Mouse (Mus musculus): ENCODE measurements at regions not wholly inside any gene's neighbourhood (a gene's known extent, or its start where the extent isn't known, plus 50 kb on each side); places are given as distances from the start of the nearest gene placed in this dataset.

DNA sequence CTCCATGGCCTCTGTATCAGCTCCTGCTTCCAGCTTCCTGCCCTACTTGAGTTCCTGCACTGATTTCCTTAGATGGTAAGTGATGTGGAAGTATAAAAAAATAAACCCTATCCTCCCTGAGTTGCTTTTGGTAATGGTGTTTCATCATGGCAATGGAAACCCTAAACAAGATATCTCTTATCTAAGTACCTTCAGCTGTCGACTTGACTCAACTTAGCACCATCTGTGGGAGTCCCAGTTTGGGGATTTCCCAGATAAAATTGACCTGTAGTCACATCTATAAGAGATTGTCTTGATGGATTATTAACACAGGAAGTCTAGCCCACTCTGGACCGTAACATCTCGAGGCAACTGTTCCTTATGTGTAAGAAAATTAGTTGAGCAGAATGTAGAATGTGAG is 570.2 kb upstream of the Gm10306 start:
- H3K9ac ChIP-seq (replicated peaks; ENCODE audit: low read depth) = no peak overlapping the region
- H3K4me1 ChIP-seq (ENCODE audit: insufficient read depth, low read depth, low read length) = no peaks in the 10 kb centered on the region
- 42% methylated on average over 3 of the region's 3 CpGs for WGBS
- H3K4me2 ChIP-seq (replicated peaks; ENCODE audit: low read depth, low read length) = no peak overlapping the region
- H3K36me3 ChIP-seq (ENCODE audit: insufficient read depth, low read length) = no peaks in the 10 kb centered on the region
- no peak overlapping the region for H3K4me3 ChIP-seq (ENCODE audit: low read depth, low read length)
- TF ChIP-seq CTCF (IDR thresholded peaks at IDR 0.05) = no peak
- no peak for TF ChIP-seq EP300 (IDR thresholded peaks at IDR 0.05)
- no peaks in the 10 kb centered on the region for H3K27me3 ChIP-seq (replicated peaks; ENCODE audit: insufficient read depth, low read length)
- H3K9me3 ChIP-seq (ENCODE audit: low read length) = no peaks in the 10 kb centered on the region
- H3K27ac ChIP-seq (ENCODE audit: low read length) = no peak overlapping the region
- ATAC-seq (no peak), DNase-seq (ENCODE audit: low spot score) (no peak)

DNA sequence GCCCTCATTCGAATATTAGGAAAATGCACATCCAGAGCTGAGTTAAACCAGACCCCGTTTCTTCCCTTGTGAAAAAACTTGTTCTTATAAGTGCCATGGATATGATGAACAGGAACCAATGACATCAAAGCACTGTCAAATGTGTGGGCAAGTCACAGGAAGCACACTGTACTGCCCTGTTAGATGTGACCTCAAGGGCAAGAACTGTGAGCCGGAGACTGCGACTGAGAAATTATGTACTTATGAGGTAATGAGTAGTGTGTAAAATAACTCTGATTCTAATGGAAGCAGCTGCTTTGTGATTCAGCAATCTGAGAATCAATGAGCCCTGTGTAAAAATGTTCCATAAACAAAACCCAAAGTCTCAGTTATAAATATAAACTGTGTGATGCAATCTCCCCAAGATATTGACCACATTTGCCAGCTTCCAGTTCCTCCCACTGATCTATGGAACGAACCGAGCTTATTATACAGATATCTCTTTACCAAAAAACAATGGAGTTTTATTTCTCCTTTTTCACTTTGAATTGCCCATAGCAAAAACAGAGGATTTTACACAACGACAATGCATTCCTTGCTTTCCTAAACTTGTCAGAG is 566.0 kb upstream of the Gm10306 start:
- no peak for TF ChIP-seq CTCF (IDR thresholded peaks at IDR 0.05)
- no peak for TF ChIP-seq EP300 (IDR thresholded peaks at IDR 0.05)

DNA sequence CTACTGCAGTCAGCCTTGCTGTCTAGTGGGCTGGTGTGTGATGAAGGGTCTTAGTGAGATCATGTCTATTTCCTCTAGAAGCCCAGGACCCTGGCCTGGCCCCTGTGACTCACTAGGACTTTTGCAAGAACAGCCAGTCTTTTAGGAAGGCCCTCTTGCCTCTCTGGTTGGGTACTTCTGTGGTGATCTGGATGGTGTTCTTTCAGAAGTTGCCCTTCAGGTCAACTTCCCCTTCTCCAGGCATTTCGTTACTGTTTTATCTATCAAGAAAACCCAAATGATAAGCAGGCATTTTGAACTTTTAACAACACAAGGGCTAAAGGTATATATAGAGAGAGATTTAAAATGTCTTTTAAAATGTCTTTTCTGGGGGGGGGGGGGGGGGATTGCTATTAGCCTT is 550.5 kb upstream of the Gm10306 start:
- no peaks in the 10 kb centered on the region for H3K9me3 ChIP-seq (ENCODE audit: low read length)
- DNase-seq (ENCODE audit: low spot score) = no peak
- H3K4me2 ChIP-seq (replicated peaks; ENCODE audit: low read depth, low read length) = no peak overlapping the region
- 65% methylated on average over 1 of the region's 1 CpGs for WGBS
- H3K27ac ChIP-seq (ENCODE audit: low read length) = no peak overlapping the region
- no peaks in the 10 kb centered on the region for H3K36me3 ChIP-seq (ENCODE audit: insufficient read depth, low read length)
- H3K27me3 ChIP-seq (replicated peaks; ENCODE audit: insufficient read depth, low read length) = no peaks in the 10 kb centered on the region
- H3K9ac ChIP-seq (replicated peaks; ENCODE audit: low read depth) = no peak overlapping the region
- H3K4me3 ChIP-seq (ENCODE audit: low read depth, low read length) = no peak overlapping the region
- no peak for TF ChIP-seq EP300 (IDR thresholded peaks at IDR 0.05)
- TF ChIP-seq CTCF (IDR thresholded peaks at IDR 0.05) = no peak
- no peak for ATAC-seq
- no peaks in the 10 kb centered on the region for H3K4me1 ChIP-seq (ENCODE audit: insufficient read depth, low read depth, low read length)

More for the DNA sequence above, 566.0 kb upstream of the Gm10306 start:
- DNase-seq (ENCODE audit: low spot score) = peak; percentile 27
- Histone ChIP-seq H3K4me3 (ENCODE audit: low read depth, low read length) (no peak overlapping the region), H3K27me3 (replicated peaks; ENCODE audit: insufficient read depth, low read length) (no peaks in the 10 kb centered on the region), H3K9me3 (ENCODE audit: low read length) (no peaks in the 10 kb centered on the region), H3K4me2 (replicated peaks; ENCODE audit: low read depth, low read length) (no peak overlapping the region), H3K9ac (replicated peaks; ENCODE audit: low read depth) (no peak overlapping the region), H3K4me1 (ENCODE audit: insufficient read depth, low read depth, low read length) (no peaks in the 10 kb centered on the region), H3K36me3 (ENCODE audit: insufficient read depth, low read length) (no peaks in the 10 kb centered on the region), H3K27ac (ENCODE audit: low read length) (no peak overlapping the region)
- WGBS = 50% methylated on average over 7 of the region's 7 CpGs
- peak; percentile 56 for ATAC-seq

- WGBS = 42% methylated on average over 8 of the region's 8 CpGs
- ATAC-seq (no peak), DNase-seq (ENCODE audit: low spot score) (peak; percentile 58)
- H3K9me3 ChIP-seq (ENCODE audit: low read length) = no peaks in the 10 kb centered on the region
- no peak overlapping the region for H3K4me3 ChIP-seq (ENCODE audit: low read depth, low read length)
- no peaks in the 10 kb centered on the region for H3K36me3 ChIP-seq (ENCODE audit: insufficient read depth, low read length)
- H3K27me3 ChIP-seq (replicated peaks; ENCODE audit: insufficient read depth, low read length) = no peaks in the 10 kb centered on the region
- no peak overlapping the region for H3K4me2 ChIP-seq (replicated peaks; ENCODE audit: low read depth, low read length)
- TF ChIP-seq CTCF (IDR thresholded peaks at IDR 0.05) (peak; percentile 63), EP300 (IDR thresholded peaks at IDR 0.05) (no peak)
- no peaks in the 10 kb centered on the region for H3K4me1 ChIP-seq (ENCODE audit: insufficient read depth, low read depth, low read length)
- H3K27ac ChIP-seq (ENCODE audit: low read length) = no peak overlapping the region
- H3K9ac ChIP-seq (replicated peaks; ENCODE audit: low read depth) = no peak overlapping the region
Measured at GRCm38 (mm10) chr4:94007088-94007768, 549.1 kb upstream of the Gm10306 start.

DNA sequence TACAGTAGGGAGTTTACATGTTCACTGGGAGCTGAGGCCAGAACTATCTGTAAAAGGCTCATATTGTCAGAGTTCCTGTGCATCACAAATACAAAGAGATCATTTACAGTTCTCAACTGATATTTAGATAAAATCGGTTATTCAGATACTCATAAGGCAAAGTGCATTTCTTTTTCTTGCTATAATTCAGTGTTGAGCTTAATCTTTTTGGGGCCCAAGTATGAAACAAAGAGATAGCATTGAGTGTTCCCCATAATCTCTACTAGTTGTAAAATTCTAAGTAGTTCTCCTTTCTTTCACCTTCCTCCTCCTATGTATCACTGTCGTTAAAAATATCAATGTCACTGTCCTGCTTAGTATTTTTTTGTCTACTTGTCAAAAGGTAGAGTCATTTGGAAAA is 540.6 kb upstream of the Gm10306 start:
- WGBS = 87% methylated on average over 2 of the region's 2 CpGs
- no peak overlapping the region for H3K4me3 ChIP-seq (ENCODE audit: low read depth, low read length)
- H3K4me2 ChIP-seq (replicated peaks; ENCODE audit: low read depth, low read length) = no peak overlapping the region
- no peak overlapping the region for H3K27ac ChIP-seq (ENCODE audit: low read length)
- TF ChIP-seq CTCF (IDR thresholded peaks at IDR 0.05) (no peak), EP300 (IDR thresholded peaks at IDR 0.05) (no peak)
- H3K27me3 ChIP-seq (replicated peaks; ENCODE audit: insufficient read depth, low read length) = no peaks in the 10 kb centered on the region
- H3K36me3 ChIP-seq (ENCODE audit: insufficient read depth, low read length) = no peaks in the 10 kb centered on the region
- DNase-seq (ENCODE audit: low spot score) (no peak), ATAC-seq (no peak)
- H3K9me3 ChIP-seq (ENCODE audit: low read length) = no peaks in the 10 kb centered on the region
- H3K9ac ChIP-seq (replicated peaks; ENCODE audit: low read depth) = no peak overlapping the region
- H3K4me1 ChIP-seq (ENCODE audit: insufficient read depth, low read depth, low read length) = no peaks in the 10 kb centered on the region

DNA sequence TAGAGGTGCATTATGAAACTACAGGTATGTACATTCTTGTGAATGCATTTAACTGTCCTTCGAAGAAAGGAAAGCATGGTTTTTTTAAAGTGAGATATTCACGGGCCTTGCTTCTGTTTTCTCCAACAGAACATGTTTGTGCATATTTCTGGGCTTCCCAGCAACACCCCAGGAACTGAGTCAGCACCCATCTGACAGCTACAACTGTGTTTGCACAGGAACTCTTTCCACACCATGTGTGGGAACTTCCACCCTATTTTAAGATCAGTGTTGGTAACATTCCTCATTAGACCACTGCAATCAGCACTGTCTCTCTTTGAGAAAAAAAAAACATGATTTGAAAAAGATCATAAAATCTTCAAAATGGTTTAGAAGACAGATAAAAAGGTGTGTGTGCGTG is 538.6 kb upstream of the Gm10306 start:
- H3K36me3 ChIP-seq (ENCODE audit: insufficient read depth, low read length) = no peaks in the 10 kb centered on the region
- WGBS = 74% methylated on average over 3 of the region's 3 CpGs
- TF ChIP-seq CTCF (IDR thresholded peaks at IDR 0.05) (no peak), EP300 (IDR thresholded peaks at IDR 0.05) (no peak)
- DNase-seq (ENCODE audit: low spot score) (no peak), ATAC-seq (no peak)
- H3K27ac ChIP-seq (ENCODE audit: low read length) = no peak overlapping the region
- H3K9ac ChIP-seq (replicated peaks; ENCODE audit: low read depth) = no peak overlapping the region
- H3K4me1 ChIP-seq (ENCODE audit: insufficient read depth, low read depth, low read length) = no peaks in the 10 kb centered on the region
- no peak overlapping the region for H3K4me3 ChIP-seq (ENCODE audit: low read depth, low read length)
- H3K4me2 ChIP-seq (replicated peaks; ENCODE audit: low read depth, low read length) = no peak overlapping the region
- no peaks in the 10 kb centered on the region for H3K9me3 ChIP-seq (ENCODE audit: low read length)
- no peaks in the 10 kb centered on the region for H3K27me3 ChIP-seq (replicated peaks; ENCODE audit: insufficient read depth, low read length)
